Mouse (Mus musculus) thymus, adult 2 months (tissue): ENCODE results near the gene Klhl13. TPM values are rescaled to one million over a fixed set of nuclear protein-coding genes. Genes with fewer than 3 reads are reported as not detected.

ENCODE experiments used
- DNase-seq: peaks from one replicate; pipeline ENCODE4 v3.0.0; 2021
- H3K27ac ChIP-seq: fragments of 200-500 bp; 2 replicates; pipeline ENCODE4 v1.5.1; 2012; ENCODE audit warnings: low read length, control low read depth; ENCODE audit not compliant: control insufficient read depth, insufficient read depth
- H3K27me3 ChIP-seq: fragments of 200-500 bp; 2 replicates; pipeline ENCODE4 v1.6.1; 2012; ENCODE audit warnings: mild to moderate bottlenecking, low read length, moderate library complexity, mixed read lengths; ENCODE audit not compliant: control insufficient read depth, insufficient read depth
- H3K36me3 ChIP-seq: fragments of 200-500 bp; 2 replicates; pipeline ENCODE4 v1.6.1; 2012; ENCODE audit warnings: mild to moderate bottlenecking, low read length, moderate library complexity; ENCODE audit not compliant: control insufficient read depth, insufficient read depth
- H3K4me1 ChIP-seq: fragments of 200-500 bp; replicated peaks from 2 replicates; pipeline ENCODE4 v1.6.1; 2012; ENCODE audit warnings: low read length; ENCODE audit not compliant: control insufficient read depth, insufficient read depth
- H3K4me3 ChIP-seq: fragments of 200-500 bp; 2 replicates; pipeline ENCODE4 v1.5.1; 2012; ENCODE audit warnings: mild to moderate bottlenecking, low read length, control low read depth, moderate library complexity; ENCODE audit not compliant: control insufficient read depth, insufficient read depth
- CTCF ChIP-seq: fragments of 200-500 bp; IDR thresholded peaks from 2 replicates; pipeline ENCODE4 v1.5.1; 2012; ENCODE audit warnings: mild to moderate bottlenecking, control low read depth, low read length, moderate library complexity, borderline replicate concordance; ENCODE audit not compliant: control insufficient read depth, poor library complexity, insufficient read depth; ENCODE audit errors: extremely low read depth
- POLR2A ChIP-seq: fragments of 200-500 bp; IDR thresholded peaks from 2 replicates; pipeline ENCODE4 v1.6.1; 2012; ENCODE audit warnings: mild to moderate bottlenecking, low read length, control low read depth, moderate library complexity; ENCODE audit not compliant: control insufficient read depth, poor library complexity, insufficient read depth; ENCODE audit errors: extremely low read depth
- WGBS: fragments of 180-500 bp; shearing (Covaris S2); methylation state at CpG from one replicate; pipeline ENCODE4 v1.1.7; 2018; 5-methylcytosine and 5-hydroxymethylcytosine counted together
- polyA plus RNA-seq: library from polyadenylated mRNA; depleted of rRNA; stranded (reverse); fragments of >200 nt; gene quantifications from 2 replicates; pipeline ENCODE4 v1.2.3, GENCODE M21; 2012

The Klhl13 gene
- polyA plus RNA-seq, 1 experiment: 1.5 TPM

- WGBS: 82% methylated on average over 1 of the region's 1 CpGs
- H3K27me3 ChIP-seq: no peaks in the 10 kb centered on the region
- no peak for DNase-seq
- H3K4me3 ChIP-seq: no peak overlapping the region
- no peaks in the 10 kb centered on the region for H3K36me3 ChIP-seq
- H3K4me1 ChIP-seq: no peaks in the 10 kb centered on the region
- TF ChIP-seq CTCF (no peak), POLR2A (no peak)
- no peak overlapping the region for H3K27ac ChIP-seq
Observed at GRCm38 (mm10) chrX:23328116-23328515, 36.8 kb downstream of the Klhl13 start.

GRCm38 (mm10) chrX:23318857-23319256 lies 46.0 kb downstream of the Klhl13 start:
- H3K27ac ChIP-seq: no peak overlapping the region
- no peak for DNase-seq
- no peak overlapping the region for H3K4me3 ChIP-seq
- H3K4me1 ChIP-seq: no peaks in the 10 kb centered on the region
- no peaks in the 10 kb centered on the region for H3K36me3 ChIP-seq
- no peaks in the 10 kb centered on the region for H3K27me3 ChIP-seq
- TF ChIP-seq POLR2A (no peak), CTCF (no peak)

DNA sequence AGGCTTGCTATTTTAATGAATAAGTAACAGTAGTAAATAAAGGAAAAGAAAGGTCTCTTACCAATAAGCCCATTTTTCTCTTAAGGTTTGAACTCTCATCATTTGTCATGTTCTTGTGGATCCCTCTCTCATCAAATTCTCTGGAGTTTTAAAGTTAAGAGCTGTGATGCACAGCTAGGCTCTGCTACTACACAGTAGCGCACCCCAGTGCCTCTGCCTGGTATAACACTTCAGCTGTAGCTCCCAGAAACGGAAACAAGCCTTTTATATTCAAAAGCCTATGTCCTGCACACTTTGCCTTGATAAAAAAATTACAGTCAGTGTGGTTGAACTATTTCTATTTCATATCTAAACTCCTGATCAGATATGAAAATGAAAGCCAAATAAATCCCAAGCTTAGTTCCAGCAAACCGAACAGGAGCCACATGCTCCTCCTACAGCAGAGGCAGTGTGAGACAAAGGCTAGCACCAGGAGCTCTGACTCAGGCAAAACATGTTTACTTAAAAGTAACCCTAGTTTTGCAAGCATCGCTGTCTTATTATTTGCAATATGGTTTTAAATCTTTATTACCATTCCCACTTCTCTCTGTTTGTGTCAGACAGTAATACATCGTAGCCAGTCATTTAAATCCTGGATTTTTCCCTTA lies 68.8 kb downstream of the Klhl13 start:
- TF ChIP-seq CTCF (no peak), POLR2A (no peak)
- Histone ChIP-seq H3K36me3 (no peaks in the 10 kb centered on the region), H3K4me1 (no peaks in the 10 kb centered on the region), H3K27ac (no peak overlapping the region), H3K4me3 (no peak overlapping the region), H3K27me3 (no peaks in the 10 kb centered on the region)
- 41% methylated on average over 5 of the region's 5 CpGs for WGBS
- no peak for DNase-seq

GRCm38 (mm10) chrX:23285442-23285817 lies 79.5 kb downstream of the Klhl13 start:
- no peaks in the 10 kb centered on the region for H3K36me3 ChIP-seq
- no peak for DNase-seq
- no peak overlapping the region for H3K4me3 ChIP-seq
- H3K4me1 ChIP-seq: no peaks in the 10 kb centered on the region
- WGBS: 31% methylated on average over 10 of the region's 10 CpGs
- H3K27me3 ChIP-seq: no peaks in the 10 kb centered on the region
- no peak overlapping the region for H3K27ac ChIP-seq
- TF ChIP-seq POLR2A: no peak
- no peak for TF ChIP-seq CTCF

DNA sequence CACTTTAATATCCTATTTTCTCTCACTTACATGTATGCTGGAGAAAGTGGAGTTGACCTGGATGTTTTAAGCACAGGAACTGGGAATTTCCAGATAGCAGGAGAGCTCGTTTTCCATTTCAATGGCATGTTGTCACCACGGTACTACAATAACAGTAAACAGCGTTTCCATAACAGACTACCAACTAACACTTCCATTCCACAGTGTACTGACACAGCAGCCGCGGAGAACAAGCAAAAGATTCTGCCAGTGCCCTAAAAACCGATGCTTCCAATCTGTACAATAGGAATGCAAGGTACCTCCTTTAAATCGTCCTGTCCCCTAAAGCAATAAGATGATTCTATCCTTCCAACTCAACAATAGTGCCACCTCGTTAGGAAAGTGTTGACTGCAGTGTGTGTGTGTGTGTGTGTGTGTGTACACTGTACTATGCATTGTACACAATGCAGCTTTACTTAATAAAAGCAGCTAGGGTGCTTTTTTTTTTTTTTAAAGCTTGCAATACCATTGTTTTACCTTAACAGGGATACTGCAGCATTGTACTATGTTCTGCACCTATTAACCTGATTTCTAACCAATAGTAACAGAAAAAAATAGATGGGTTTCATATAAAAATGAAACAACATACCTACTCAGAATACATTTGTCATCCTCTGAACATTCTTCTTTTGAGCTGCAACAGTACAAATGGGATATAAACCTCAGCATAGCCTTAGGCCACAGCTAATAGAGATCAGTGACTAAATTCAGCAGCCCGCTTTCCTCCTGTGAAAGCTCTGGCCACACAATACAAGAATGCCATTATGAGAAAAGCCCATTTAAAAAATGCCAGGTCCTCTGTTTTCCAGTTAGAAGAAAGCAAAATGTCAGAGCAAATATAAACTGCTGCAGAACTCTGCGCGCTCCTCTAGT lies 80.1 kb downstream of the Klhl13 start:
- WGBS: 91% methylated on average over 11 of the region's 11 CpGs

GRCm38 (mm10) chrX:23267601-23268000 lies 97.3 kb downstream of the Klhl13 start:
- H3K4me1 ChIP-seq: no peaks in the 10 kb centered on the region
- no peak overlapping the region for H3K4me3 ChIP-seq
- no peak for DNase-seq
- 86% methylated on average over 1 of the region's 1 CpGs for WGBS
- no peak for TF ChIP-seq POLR2A
- no peak for TF ChIP-seq CTCF
- H3K27me3 ChIP-seq: no peaks in the 10 kb centered on the region
- no peaks in the 10 kb centered on the region for H3K36me3 ChIP-seq
- no peak overlapping the region for H3K27ac ChIP-seq

More for the DNA sequence above, 80.1 kb downstream of the Klhl13 start:
- TF ChIP-seq CTCF (no peak), POLR2A (no peak)
- H3K36me3 ChIP-seq: no peaks in the 10 kb centered on the region
- H3K4me1 ChIP-seq: no peaks in the 10 kb centered on the region
- H3K4me3 ChIP-seq: no peak overlapping the region
- no peak overlapping the region for H3K27ac ChIP-seq
- H3K27me3 ChIP-seq: no peaks in the 10 kb centered on the region
- no peak for DNase-seq

- no peak for DNase-seq
- H3K36me3 ChIP-seq: no peaks in the 10 kb centered on the region
- H3K27me3 ChIP-seq: no peaks in the 10 kb centered on the region
- no peak overlapping the region for H3K4me3 ChIP-seq
- TF ChIP-seq POLR2A (no peak), CTCF (no peak)
- no peaks in the 10 kb centered on the region for H3K4me1 ChIP-seq
- no peak overlapping the region for H3K27ac ChIP-seq
Observed at GRCm38 (mm10) chrX:23248752-23249151, 116.1 kb downstream of the Klhl13 start.
